In genomic region chr17:21449669-21450068, GRCm38 (mm10) we compare ENCODE assay signal across 8 mouse cellular contexts. TPM values are rescaled to one million over a fixed set of nuclear protein-coding genes. Genes with fewer than 3 reads are reported as not detected.
DNase-seq lines count a peak whose midpoint lies in the region; ATAC-seq and TF ChIP-seq lines count a peak whose summit lies in the region.

No protein-coding gene starts in this region.

- peak; percentile 90 for DNase-seq in brain, adult 2 months (ENCODE audit: low read depth, low spot score)
- peak; percentile 83 for DNase-seq in kidney, postnatal 10 days
- peak; percentile 92 for DNase-seq in naive thymus-derived CD4-positive, alpha-beta T cell, adult 2 months (ENCODE audit: low read depth)
- peak; percentile 69 for DNase-seq in stomach, postnatal 0 days (ENCODE audit: low spot score)

- H3K27ac ChIP-seq in heart, embryonic 13.5 days (replicated peaks), result peak overlapping the region; percentile 83
- H3K27ac ChIP-seq in liver, embryonic 12.5 days, result peak overlapping the region; percentile 87
- H3K27ac ChIP-seq in stomach, postnatal 0 days (replicated peaks), result peak overlapping the region; percentile 94

- WGBS in heart, embryonic 13.5 days, result 0% methylated on average over 3 of the region's 3 CpGs
- 2% methylated on average over 3 of the region's 3 CpGs for WGBS in liver, embryonic 12.5 days (ENCODE audit: insufficient replicate concordance)
- 0% methylated on average over 3 of the region's 3 CpGs for WGBS in stomach, postnatal 0 days

- H3K9ac ChIP-seq in heart, embryonic 13.5 days, result peak overlapping the region; percentile 82
- H3K9ac ChIP-seq in liver, embryonic 12.5 days, result peak overlapping the region; percentile 72
- peak overlapping the region; percentile 47 for H3K9ac ChIP-seq in stomach, postnatal 0 days (ENCODE audit: low read length)

- no peaks in the 10 kb centered on the region for H3K9me3 ChIP-seq in heart, embryonic 13.5 days
- H3K9me3 ChIP-seq in liver, embryonic 12.5 days (replicated peaks), result no peaks in the 10 kb centered on the region
- H3K9me3 ChIP-seq in stomach, postnatal 0 days (ENCODE audit: control insufficient read depth, low read length), result no peaks in the 10 kb centered on the region

- no peaks in the 10 kb centered on the region; the same call in 1 of the 2 replicates for H3K27me3 ChIP-seq in heart, embryonic 13.5 days (replicated peaks)
- H3K27me3 ChIP-seq in liver, embryonic 12.5 days (replicated peaks), result no peaks in the 10 kb centered on the region
- no peaks in the 10 kb centered on the region for H3K27me3 ChIP-seq in stomach, postnatal 0 days (ENCODE audit: control insufficient read depth, insufficient read depth, low read length)

- ATAC-seq in CD4-positive, CD25-positive, alpha-beta regulatory T cell, adult 4 months, result peak; percentile 63
- ATAC-seq in erythroblast, adult 5-6 weeks (replicated peaks; ENCODE audit: low FRiP score, poor library complexity, severe bottlenecking), result peak; percentile 85
- ATAC-seq in heart, embryonic 13.5 days (ENCODE audit: extremely low read depth, insufficient number of reproducible peaks, low FRiP score, low TSS enrichment), result 0 out of 2 replicates have a peak, but pooled peaks have one; percentile 58
- peak; percentile 72 for ATAC-seq in liver, embryonic 12.5 days
- ATAC-seq in stomach, postnatal 0 days (ENCODE audit: low FRiP score, low TSS enrichment), result peak; percentile 76

- peak overlapping the region; percentile 86 for H3K4me2 ChIP-seq in heart, embryonic 13.5 days
- peak overlapping the region; percentile 80 for H3K4me2 ChIP-seq in liver, embryonic 12.5 days
- H3K4me2 ChIP-seq in stomach, postnatal 0 days (replicated peaks; ENCODE audit: low read depth), result peak overlapping the region; percentile 64

- peak; percentile 84 for TF ChIP-seq CTCF in stomach, postnatal 0 days (IDR thresholded peaks at IDR 0.05; ENCODE audit: low read depth)

- H3K4me3 ChIP-seq in heart, embryonic 13.5 days, result peak overlapping the region; percentile 75
- H3K4me3 ChIP-seq in liver, embryonic 12.5 days, result peak overlapping the region; percentile 78
- H3K4me3 ChIP-seq in stomach, postnatal 0 days (ENCODE audit: low read depth, low read length), result peak overlapping the region; percentile 56

- no peak for TF ChIP-seq EP300 in stomach, postnatal 0 days (optimal IDR thresholded peaks at IDR 0.05)

- peaks cover 7% of the 10 kb centered on the region for H3K4me1 ChIP-seq in heart, embryonic 13.5 days
- peaks cover 10% of the 10 kb centered on the region for H3K4me1 ChIP-seq in liver, embryonic 12.5 days
- 0 out of 2 replicates have a peak, but pooled peaks cover 3% of the 10 kb centered on the region for H3K4me1 ChIP-seq in stomach, postnatal 0 days (replicated peaks; ENCODE audit: control insufficient read depth, insufficient read depth)

- H3K36me3 ChIP-seq in heart, embryonic 13.5 days, result peaks cover 16% of the 10 kb centered on the region
- peaks cover 8% of the 10 kb centered on the region for H3K36me3 ChIP-seq in liver, embryonic 12.5 days
- H3K36me3 ChIP-seq in stomach, postnatal 0 days (ENCODE audit: control insufficient read depth, insufficient read depth, low read length), result no peaks in the 10 kb centered on the region

RNA-seq across cellular contexts. Expression of gene Zfp51, which starts 0.5 kb away (rescaled TPM):
- polyA plus RNA-seq in CD4-positive, CD25-positive, alpha-beta regulatory T cell, adult 4 months (2017; shearing (Covaris generic)), result 10 to 100 TPM; 41.9 to 43.0 TPM
- 4.0 and 5.4 TPM in 2 replicates for total RNA-seq in erythroblast, adult 5-6 weeks (2015; ENCODE audit: low replicate concordance)
- 1.7 and 4.0 TPM in 2 replicates for total RNA-seq in erythroblast, adult 5-6 weeks (2017; ENCODE audit: low replicate concordance)
- polyA plus RNA-seq in heart, embryonic 13.5 days (2015; fragmentation: Nextera tagmentation; extraction: Ambion mirVana), result 10.1 and 10.5 TPM in 2 replicates
- polyA plus RNA-seq in liver, embryonic 12.5 days (2016; fragmentation: Nextera tagmentation; extraction: Ambion mirVana), result 7.8 and 8.4 TPM in 2 replicates
- polyA plus RNA-seq in stomach, postnatal 0 days (2015; fragmentation: Nextera tagmentation; extraction: Ambion mirVana), result 7.9 and 8.7 TPM in 2 replicates

RNA-seq across cellular contexts. Expression of gene Zfp54, which starts 26.6 kb away (rescaled TPM):
- polyA plus RNA-seq in CD4-positive, CD25-positive, alpha-beta regulatory T cell, adult 4 months (2017; shearing (Covaris generic)), result 10 to 100 TPM; 11.7 to 13.0 TPM
- total RNA-seq in erythroblast, adult 5-6 weeks (2015; ENCODE audit: low replicate concordance), result 0.58 and 2.7 TPM in 2 replicates
- 1.3 and 3.8 TPM in 2 replicates for total RNA-seq in erythroblast, adult 5-6 weeks (2017; ENCODE audit: low replicate concordance)
- polyA plus RNA-seq in heart, embryonic 13.5 days (2015; fragmentation: Nextera tagmentation; extraction: Ambion mirVana), result 3.1 and 3.4 TPM in 2 replicates
- polyA plus RNA-seq in liver, embryonic 12.5 days (2016; fragmentation: Nextera tagmentation; extraction: Ambion mirVana), result 1.8 and 3.1 TPM in 2 replicates
- 4.7 and 5.5 TPM in 2 replicates for polyA plus RNA-seq in stomach, postnatal 0 days (2015; fragmentation: Nextera tagmentation; extraction: Ambion mirVana)

RNA-seq across cellular contexts. Expression of gene Zfp53, which starts 39.1 kb away (rescaled TPM):
- polyA plus RNA-seq in CD4-positive, CD25-positive, alpha-beta regulatory T cell, adult 4 months (2017; shearing (Covaris generic)), result 10 to 100 TPM; 44.8 to 46.9 TPM
- 2.1 and 15.8 TPM in 2 replicates for total RNA-seq in erythroblast, adult 5-6 weeks (2015; ENCODE audit: low replicate concordance)
- total RNA-seq in erythroblast, adult 5-6 weeks (2017; ENCODE audit: low replicate concordance), result 0.84 and 6.5 TPM in 2 replicates
- polyA plus RNA-seq in heart, embryonic 13.5 days (2015; fragmentation: Nextera tagmentation; extraction: Ambion mirVana), result 5.7 and 6.2 TPM in 2 replicates
- 4.1 TPM in 2 replicates for polyA plus RNA-seq in liver, embryonic 12.5 days (2016; fragmentation: Nextera tagmentation; extraction: Ambion mirVana)
- polyA plus RNA-seq in stomach, postnatal 0 days (2015; fragmentation: Nextera tagmentation; extraction: Ambion mirVana), result 8.8 and 9.3 TPM in 2 replicates

Comparison
In these comparisons a context has a peak if more than half of its experiments do, and no peak if none do; other contexts are left out.
1. Peak in every context shown above with its lines: DNase-seq, ATAC-seq, H3K4me3 ChIP-seq and H3K27ac ChIP-seq.